24 mouse cellular contexts compared by ENCODE assay signal in the genomic region with DNA sequence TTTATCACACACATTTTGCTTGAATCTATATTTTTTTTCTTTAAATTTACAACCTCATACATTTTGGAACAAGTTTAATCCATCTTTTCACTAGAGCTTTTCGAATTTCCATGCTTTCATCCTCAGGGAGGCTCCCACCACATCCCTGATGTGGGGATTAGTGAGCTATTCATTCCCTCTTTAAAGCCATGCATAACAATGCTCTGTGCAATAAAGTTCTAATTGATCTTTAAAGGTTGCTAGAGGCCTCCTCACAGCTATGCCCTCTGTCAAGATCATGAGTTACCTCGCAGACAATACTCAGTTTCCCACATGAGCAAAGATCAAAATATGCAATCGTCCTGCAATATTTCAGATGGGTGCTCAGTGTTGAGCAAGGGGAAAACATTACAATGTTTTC.
DNase-seq lines count a peak whose midpoint lies in the region; ATAC-seq and TF ChIP-seq lines count a peak whose summit lies in the region.
"Had no signal": no experiment of that assay in that cellular context is flagged by ENCODE, and none has a peak within 500 bp of the region (broad histone marks: within the 10 kb centered on the region; RNA-seq: fewer than 3 reads in every experiment).

No protein-coding gene starts in this region.

- no peaks in the 10 kb centered on the region for H3K36me3 ChIP-seq in midbrain, embryonic 10.5 days
- no peaks in the 10 kb centered on the region for H3K36me3 ChIP-seq in midbrain, embryonic 16.5 days (ENCODE audit: control insufficient read depth, insufficient read depth, low read length)
- no peaks in the 10 kb centered on the region for H3K36me3 ChIP-seq in midbrain, embryonic 13.5 days
- H3K36me3 ChIP-seq in midbrain, embryonic 14.5 days (ENCODE audit: control insufficient read depth, insufficient read depth, low read length), result no peaks in the 10 kb centered on the region
- H3K36me3 ChIP-seq in kidney, adult 2 months (ENCODE audit: control insufficient read depth, insufficient read depth, low read length), result no peaks in the 10 kb centered on the region
- H3K36me3 ChIP-seq: forebrain, embryonic 10.5 days; forebrain, embryonic 15.5 days; heart, embryonic 10.5 days; heart, embryonic 13.5 days; hindbrain, embryonic 12.5 days; hindbrain, embryonic 15.5 days had no signal

- no peak overlapping the region for H3K4me3 ChIP-seq in midbrain, embryonic 10.5 days
- H3K4me3 ChIP-seq in midbrain, embryonic 16.5 days (ENCODE audit: low read depth, low read length), result no peak overlapping the region
- H3K4me3 ChIP-seq in midbrain, embryonic 13.5 days (replicated peaks), result no peak overlapping the region
- H3K4me3 ChIP-seq in midbrain, embryonic 14.5 days (replicated peaks; ENCODE audit: low read depth, low read length), result no peak overlapping the region
- no peak overlapping the region for H3K4me3 ChIP-seq in kidney, adult 2 months (ENCODE audit: insufficient read depth, low read depth, low read length)
- H3K4me3 ChIP-seq: forebrain, embryonic 10.5 days; forebrain, embryonic 15.5 days; heart, adult 2 months; heart, embryonic 10.5 days; heart, embryonic 13.5 days; hindbrain, embryonic 12.5 days; hindbrain, embryonic 15.5 days had no signal

- peaks cover 20% of the 10 kb centered on the region for H3K4me1 ChIP-seq in midbrain, embryonic 10.5 days
- H3K4me1 ChIP-seq in midbrain, embryonic 16.5 days (ENCODE audit: control insufficient read depth, insufficient read depth, low read length), result no peaks in the 10 kb centered on the region
- H3K4me1 ChIP-seq in midbrain, embryonic 13.5 days (replicated peaks), result peaks cover 5% of the 10 kb centered on the region; the same call in 1 of the 2 replicates
- H3K4me1 ChIP-seq in midbrain, embryonic 14.5 days (ENCODE audit: control insufficient read depth, insufficient read depth, low read length), result 0 out of 2 replicates have a peak, but pooled peaks cover 4% of the 10 kb centered on the region
- H3K4me1 ChIP-seq in kidney, adult 2 months (ENCODE audit: control insufficient read depth, insufficient read depth, low read length), result no peaks in the 10 kb centered on the region
- H3K4me1 ChIP-seq: forebrain, embryonic 15.5 days; heart, embryonic 10.5 days; heart, embryonic 13.5 days; hindbrain, embryonic 12.5 days; hindbrain, embryonic 15.5 days had no signal

- no peaks in the 10 kb centered on the region for H3K27me3 ChIP-seq in midbrain, embryonic 10.5 days (ENCODE audit: low read depth, poor library complexity, severe bottlenecking)
- no peaks in the 10 kb centered on the region for H3K27me3 ChIP-seq in midbrain, embryonic 16.5 days (ENCODE audit: control insufficient read depth, insufficient read depth, low read depth, low read length)
- H3K27me3 ChIP-seq in midbrain, embryonic 13.5 days, result no peaks in the 10 kb centered on the region
- no peaks in the 10 kb centered on the region for H3K27me3 ChIP-seq in midbrain, embryonic 14.5 days (ENCODE audit: control insufficient read depth, insufficient read depth, low read length)
- no peaks in the 10 kb centered on the region for H3K27me3 ChIP-seq in kidney, adult 2 months (replicated peaks; ENCODE audit: control insufficient read depth, insufficient read depth, low read length)
- H3K27me3 ChIP-seq: CH12.LX; forebrain, embryonic 15.5 days; heart, embryonic 13.5 days; hindbrain, embryonic 12.5 days; hindbrain, embryonic 15.5 days had no signal

- no peaks in the 10 kb centered on the region for H3K9me3 ChIP-seq in midbrain, embryonic 10.5 days (replicated peaks)
- H3K9me3 ChIP-seq in midbrain, embryonic 16.5 days (replicated peaks; ENCODE audit: control insufficient read depth, low read length, poor library complexity, severe bottlenecking), result no peaks in the 10 kb centered on the region
- no peaks in the 10 kb centered on the region for H3K9me3 ChIP-seq in midbrain, embryonic 13.5 days
- H3K9me3 ChIP-seq in midbrain, embryonic 14.5 days (ENCODE audit: control insufficient read depth, low read length), result no peaks in the 10 kb centered on the region
- H3K9me3 ChIP-seq: forebrain, embryonic 10.5 days; forebrain, embryonic 15.5 days; heart, embryonic 10.5 days; heart, embryonic 13.5 days; hindbrain, embryonic 12.5 days; hindbrain, embryonic 15.5 days had no signal

- WGBS in midbrain, embryonic 10.5 days, result 24% methylated on average over 3 of the region's 3 CpGs
- 12% methylated on average over 3 of the region's 3 CpGs for WGBS in midbrain, embryonic 16.5 days
- WGBS in midbrain, embryonic 13.5 days, result 4% methylated on average over 3 of the region's 3 CpGs
- 9% methylated on average over 3 of the region's 3 CpGs for WGBS in midbrain, embryonic 14.5 days
- WGBS in kidney, adult 2 months, result 51% methylated on average over 3 of the region's 3 CpGs

- ATAC-seq in midbrain, embryonic 16.5 days, result no peak
- peak; percentile 56 for ATAC-seq in midbrain, embryonic 13.5 days
- no peak for ATAC-seq in midbrain, embryonic 14.5 days (ENCODE audit: low FRiP score, low TSS enrichment)
- ATAC-seq: activated CD4-positive, CD25-positive, alpha-beta regulatory T cell, adult 4 months; forebrain, embryonic 15.5 days had no signal

- TF ChIP-seq CTCF in kidney, adult 2 months (conservative IDR thresholded peaks at IDR 0.05; ENCODE audit: insufficient read depth, insufficient read length, low read depth, low read length), result no peak

- H3K4me2 ChIP-seq in midbrain, embryonic 16.5 days (ENCODE audit: low read length), result no peak overlapping the region
- H3K4me2 ChIP-seq in midbrain, embryonic 13.5 days (replicated peaks), result no peak overlapping the region
- H3K4me2 ChIP-seq in midbrain, embryonic 14.5 days (ENCODE audit: low read length), result no peak overlapping the region
- H3K4me2 ChIP-seq: forebrain, embryonic 15.5 days; heart, embryonic 13.5 days; hindbrain, embryonic 12.5 days; hindbrain, embryonic 15.5 days had no signal

- peak overlapping the region; percentile 42; the same call in 1 of the 2 replicates for H3K27ac ChIP-seq in midbrain, embryonic 10.5 days (replicated peaks)
- H3K27ac ChIP-seq in midbrain, embryonic 16.5 days (ENCODE audit: low read length), result no peak overlapping the region
- H3K27ac ChIP-seq in midbrain, embryonic 13.5 days, result no peak overlapping the region
- no peak overlapping the region for H3K27ac ChIP-seq in midbrain, embryonic 14.5 days (replicated peaks; ENCODE audit: low read depth, low read length)
- H3K27ac ChIP-seq in kidney, adult 2 months (ENCODE audit: insufficient read depth, low read depth, low read length), result no peak overlapping the region
- H3K27ac ChIP-seq: forebrain, embryonic 10.5 days; forebrain, embryonic 15.5 days; heart, adult 2 months; heart, embryonic 10.5 days; heart, embryonic 13.5 days; hindbrain, embryonic 12.5 days; hindbrain, embryonic 15.5 days had no signal

- no peak for TF ChIP-seq POLR2A in kidney, adult 2 months (IDR thresholded peaks at IDR 0.05; ENCODE audit: low read depth, low read length)

- no peak for DNase-seq in midbrain, embryonic 10.5 days (ENCODE audit: low spot score)
- no peak for DNase-seq in midbrain, embryonic 14.5 days
- DNase-seq in WW6 (ENCODE audit: low read depth, low spot score), result peak; percentile 26
- DNase-seq in kidney, adult 2 months, result no peak
- DNase-seq in frontal cortex, postnatal 25 days (ENCODE audit: low spot score in 2 of 2), result no peak
- DNase-seq: adrenal gland, adult 8-10 months; adrenal gland, postnatal 25 days; B cell, adult 2 months; cerebellum, adult 18-20 months; cerebellum, adult 9-10 months; cerebellum, postnatal 14 days; gastrocnemius, postnatal 10 days; gastrocnemius, postnatal 36 days; heart, adult 2 months had no signal

- H3K9ac ChIP-seq in midbrain, embryonic 16.5 days (ENCODE audit: low read depth, low read length), result no peak overlapping the region
- no peak overlapping the region for H3K9ac ChIP-seq in midbrain, embryonic 13.5 days (replicated peaks)
- H3K9ac ChIP-seq in midbrain, embryonic 14.5 days (replicated peaks; ENCODE audit: low read length), result no peak overlapping the region
- H3K9ac ChIP-seq: forebrain, embryonic 15.5 days; heart, embryonic 13.5 days; hindbrain, embryonic 12.5 days; hindbrain, embryonic 15.5 days had no signal
